Mouse (Mus musculus) activated CD4-positive, CD25-positive, alpha-beta regulatory T cell, adult 9 weeks (primary cell): ENCODE measurements around the gene Myadm. TPM values are rescaled to one million over a fixed set of nuclear protein-coding genes. Genes with fewer than 3 reads are reported as not detected.

ENCODE experiments used
- polyA plus RNA-seq: library from polyadenylated mRNA; unstranded; fragments of 100-300 nt; shearing (Covaris generic); gene quantifications from one replicate; pipeline ENCODE4 v1.2.1, GENCODE M21; 2017

Gene Myadm
- polyA plus RNA-seq, result 14.6 TPM

DNA sequence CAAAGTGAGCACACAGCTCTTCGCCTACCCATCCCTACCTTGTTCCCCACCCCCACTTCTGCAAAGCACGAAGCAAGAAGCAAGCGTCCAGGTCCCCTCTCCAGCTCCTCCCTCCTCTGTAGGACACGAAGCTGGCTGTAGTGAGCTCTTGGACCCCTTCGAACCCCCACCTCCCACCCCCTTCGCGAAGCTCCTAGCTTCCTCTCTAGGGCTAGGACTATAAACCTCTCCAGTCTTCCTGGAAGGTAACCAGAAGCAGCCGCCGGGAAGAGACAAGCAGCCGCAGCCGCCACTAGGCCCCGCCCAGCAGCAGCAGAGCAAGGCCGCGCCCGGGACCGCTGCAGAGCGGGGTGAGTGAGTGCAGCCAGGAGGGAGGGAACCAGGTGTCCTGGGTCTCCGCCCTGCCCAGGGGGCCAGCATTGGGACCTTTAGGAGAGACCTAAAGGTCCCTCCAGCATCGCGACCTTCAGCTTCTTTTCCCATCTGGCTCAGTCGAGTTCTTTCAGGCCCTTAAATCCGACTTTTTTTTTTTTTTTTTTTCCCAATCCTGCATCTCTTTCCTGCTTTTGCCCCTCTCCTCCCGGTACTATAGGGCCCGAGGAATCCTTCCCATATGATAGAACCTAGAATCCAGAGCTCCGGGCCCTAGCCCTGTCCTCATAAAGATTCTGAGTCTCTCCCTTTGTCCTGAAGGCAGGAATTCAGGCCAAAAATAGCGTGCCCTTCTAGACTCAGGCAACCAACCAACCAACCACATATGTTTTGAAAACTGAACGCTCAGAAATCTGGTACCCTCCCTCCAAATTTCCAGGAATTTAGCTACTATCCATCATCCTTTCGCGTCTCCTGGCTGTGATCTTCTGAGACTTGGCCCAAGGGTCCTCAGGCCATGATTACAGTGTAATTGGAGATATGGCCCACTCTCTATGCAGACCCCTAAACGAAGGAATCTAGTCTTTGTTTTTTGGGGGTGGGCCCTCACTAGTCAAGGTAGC, at the start of gene Myadm, which contains the start of gene Prkcg:
Gene Myadm (plus strand): TSS at position 105 of the 995 bp plus-strand sequence.
Gene Prkcg (plus strand): TSS at position 204 of the 995 bp plus-strand sequence.

DNA sequence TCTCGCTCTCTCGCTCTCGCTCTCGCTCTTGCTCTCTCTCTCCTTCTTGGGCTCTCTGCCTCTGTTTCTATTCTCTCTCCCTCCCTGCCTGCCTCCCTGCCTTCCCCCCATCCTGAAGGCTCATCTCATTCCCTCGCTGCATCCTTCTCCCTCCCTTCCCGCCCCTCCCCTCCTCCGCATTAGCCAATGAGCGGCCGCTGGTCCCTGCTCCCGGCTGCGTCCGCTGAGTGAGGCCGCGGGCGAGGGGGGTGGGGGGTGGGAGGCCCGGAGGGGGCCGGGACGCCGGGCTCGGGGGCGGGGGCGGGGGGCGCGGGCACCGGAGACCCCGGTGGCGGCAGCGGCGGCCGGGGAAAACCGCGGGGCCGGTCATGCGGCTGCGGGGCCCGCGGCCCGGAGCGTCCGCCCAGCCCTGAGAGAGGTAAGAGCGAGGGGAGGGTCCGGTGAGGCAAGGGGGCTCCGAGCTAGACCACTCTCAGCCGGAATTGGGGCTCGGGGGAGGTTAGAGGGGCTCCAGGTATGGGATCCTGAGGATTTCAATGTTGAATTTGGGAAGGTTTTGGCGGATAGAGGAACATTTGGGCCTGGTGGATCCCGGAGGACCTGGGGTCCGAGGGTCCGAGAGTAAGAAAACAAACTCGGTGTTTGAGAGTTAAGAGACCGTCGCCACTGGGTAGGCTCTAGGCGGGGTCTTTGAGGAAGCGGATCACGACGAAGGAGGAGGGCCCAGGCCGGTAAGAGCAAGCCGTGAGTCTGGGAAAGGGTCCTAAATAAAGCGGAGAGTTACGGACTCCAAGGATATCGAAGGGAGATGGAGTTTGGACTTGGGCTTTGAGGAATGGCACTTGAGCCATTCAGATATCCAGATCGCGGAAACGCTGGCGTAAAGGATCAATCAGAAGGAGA, 44.0 kb downstream of the Myadm start, which contains the start of gene Cacng7:
Gene Cacng7 (plus strand): TSS at position 337 of the 903 bp plus-strand sequence.

Other genes starting within 250 kb of the Myadm start
- not detected for gene AU018091, start 119.9 kb upstream of the Myadm start, polyA plus RNA-seq
- not detected for gene Nlrp12, start 39.3 kb upstream of the Myadm start, polyA plus RNA-seq
- 0.28 TPM for gene Prkcg, start 99 bp downstream of the Myadm start, polyA plus RNA-seq
- gene Cacng7, start 43.9 kb downstream of the Myadm start, polyA plus RNA-seq, result not detected
- not detected for gene Cacng8, start 101.6 kb downstream of the Myadm start, polyA plus RNA-seq
- gene Cacng6, start 135.1 kb downstream of the Myadm start, polyA plus RNA-seq, result not detected
- gene Tarm1, start 213.5 kb downstream of the Myadm start, polyA plus RNA-seq, result not detected